Mouse (Mus musculus) intestine, embryonic 14.5 days (tissue): ENCODE results near the gene Cdk16. TPM values are rescaled to one million over a fixed set of nuclear protein-coding genes. Genes with fewer than 3 reads are reported as not detected.

Experiments
- ATAC-seq: fragments of 200-750 bp; cut with Nextera tagmentation; replicated peaks from 2 replicates; pipeline ENCODE4 v1.8.0; 2017; ENCODE audit warnings: low read depth, moderate number of reproducible peaks, moderate TSS enrichment, moderate library complexity; ENCODE audit not compliant: low FRiP score, low TSS enrichment
- DNase-seq: peaks from one replicate; pipeline ENCODE4 v3.0.0-alpha.2; 2018; ENCODE audit warnings: low spot score
- H3K27ac ChIP-seq: fragments of 300-500 bp; sonication (generic); 2 replicates; pipeline ENCODE4 v1.5.1; 2014; ENCODE audit warnings: low read depth, mild to moderate bottlenecking, control low read depth
- H3K27me3 ChIP-seq: fragments of 300-500 bp; sonication (generic); replicated peaks from 2 replicates; pipeline ENCODE4 v1.6.1; 2014; ENCODE audit warnings: low read length, control low read depth; ENCODE audit not compliant: control insufficient read depth, insufficient read depth
- H3K36me3 ChIP-seq: fragments of 300-500 bp; sonication (generic); 2 replicates; pipeline ENCODE4 v1.6.1; 2014; ENCODE audit warnings: low read length, control low read depth; ENCODE audit not compliant: control insufficient read depth, insufficient read depth
- H3K4me1 ChIP-seq: fragments of 300-500 bp; sonication (generic); replicated peaks from 2 replicates; pipeline ENCODE4 v1.6.1; 2014; ENCODE audit warnings: low read length, control low read depth, mixed read lengths; ENCODE audit not compliant: control insufficient read depth, insufficient read depth
- H3K4me2 ChIP-seq: fragments of 300-500 bp; sonication (generic); 2 replicates; pipeline ENCODE4 v1.6.1; 2014; ENCODE audit warnings: low read length
- H3K4me3 ChIP-seq: fragments of 300-500 bp; sonication (generic); 2 replicates; pipeline ENCODE4 v1.5.1; 2014; ENCODE audit warnings: low read depth, low read length, control low read depth, mixed read lengths
- H3K9ac ChIP-seq: fragments of 300-500 bp; sonication (generic); 2 replicates; pipeline ENCODE4 v1.6.1; 2014; ENCODE audit warnings: mild to moderate bottlenecking, low read length
- H3K9me3 ChIP-seq: fragments of 300-500 bp; sonication (generic); 2 replicates; pipeline ENCODE4 v1.6.1; 2016; ENCODE audit warnings: low read length, control low read depth; ENCODE audit not compliant: control insufficient read depth
- WGBS: fragments of 180-500 bp; shearing (Covaris S2); extraction: QIAGEN DNeasy Blood & Tissue Kit; methylation state at CpG from one replicate; pipeline ENCODE4 v1.1.7; 2014; 5-methylcytosine and 5-hydroxymethylcytosine counted together
- polyA plus RNA-seq: library from polyadenylated mRNA; unstranded; fragments of >200 nt; fragmentation: Nextera tagmentation; extraction: Ambion mirVana; gene quantifications from 2 replicates; pipeline ENCODE4 v1.2.1, GENCODE M21; 2014

Cdk16 gene
- polyA plus RNA-seq, result 74.6 and 81.6 TPM in 2 replicates

DNA sequence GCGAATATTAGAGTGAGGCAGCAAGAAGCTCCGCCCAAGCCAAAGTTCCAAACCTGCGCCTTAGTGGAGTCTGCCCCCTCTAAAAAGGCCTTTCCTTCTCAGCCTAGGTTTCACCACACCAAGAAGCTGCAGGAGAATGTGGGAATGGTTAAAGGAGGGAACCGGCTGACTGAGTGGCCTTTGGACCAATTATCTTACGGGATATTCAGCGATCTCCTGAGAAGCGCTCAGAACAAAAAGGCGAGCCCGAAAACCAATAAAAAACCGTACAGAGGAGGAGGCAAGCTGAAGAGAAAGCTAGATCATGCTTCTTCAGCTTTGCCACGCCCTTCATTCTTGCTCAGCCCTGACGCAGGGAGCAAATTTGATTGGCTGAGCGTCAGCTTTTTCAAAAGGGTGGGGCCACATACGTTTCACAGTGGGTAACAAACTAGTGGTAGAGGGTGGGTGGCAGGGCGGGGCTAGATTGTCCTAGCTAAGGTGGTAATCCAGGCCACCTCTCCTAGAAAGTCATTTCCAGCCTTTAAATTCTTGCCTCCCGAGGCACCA, at the start of gene Cdk16:
Cdk16 (plus strand) TSS at position 436 of the 549 bp plus-strand sequence.
- 16% methylated on average over 16 of the region's 16 CpGs for WGBS
- Histone ChIP-seq H3K36me3 (peaks cover 6% of the 10 kb centered on the region), H3K9me3 (no peaks in the 10 kb centered on the region), H3K9ac (peak within 1 kb of the TSS; percentile 80), H3K27ac (peak within 1 kb of the TSS; percentile 94), H3K27me3 (no peaks in the 10 kb centered on the region), H3K4me2 (peak within 1 kb of the TSS; percentile 68), H3K4me3 (peak within 1 kb of the TSS; percentile 60), H3K4me1 (no peaks in the 10 kb centered on the region; the same call in 1 of the 2 replicates)
- ATAC-seq (peak; percentile 92), DNase-seq (peak; percentile 73)

DNA sequence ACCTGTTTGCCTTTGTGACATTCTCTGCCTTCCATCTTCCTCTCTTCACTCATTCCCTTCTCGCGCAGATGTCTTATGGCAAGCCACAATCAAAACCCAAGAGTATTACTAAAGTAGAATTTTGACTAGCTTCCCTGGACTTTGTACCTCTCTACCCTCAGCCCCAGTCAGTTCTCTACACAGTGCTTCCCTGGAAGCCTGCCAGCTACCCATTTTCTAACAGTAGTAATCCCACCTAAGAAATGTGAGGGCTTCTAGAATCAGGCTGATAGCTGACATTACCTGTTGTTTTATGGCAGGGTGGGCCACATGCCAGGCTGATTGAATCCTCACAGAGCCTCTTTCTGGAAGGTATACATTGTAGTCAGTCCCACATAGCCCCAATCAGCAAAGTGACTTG, 49.6 kb upstream of the Cdk16 start:
- no peak overlapping the region for H3K4me2 ChIP-seq
- DNase-seq, result no peak
- H3K9me3 ChIP-seq, result no peaks in the 10 kb centered on the region
- no peaks in the 10 kb centered on the region for H3K27me3 ChIP-seq
- no peaks in the 10 kb centered on the region for H3K4me1 ChIP-seq
- H3K9ac ChIP-seq, result no peak overlapping the region
- H3K4me3 ChIP-seq, result no peak overlapping the region
- no peak overlapping the region for H3K27ac ChIP-seq
- 89% methylated on average over 2 of the region's 2 CpGs for WGBS
- ATAC-seq, result no peak
- peaks cover 47% of the 10 kb centered on the region for H3K36me3 ChIP-seq

DNA sequence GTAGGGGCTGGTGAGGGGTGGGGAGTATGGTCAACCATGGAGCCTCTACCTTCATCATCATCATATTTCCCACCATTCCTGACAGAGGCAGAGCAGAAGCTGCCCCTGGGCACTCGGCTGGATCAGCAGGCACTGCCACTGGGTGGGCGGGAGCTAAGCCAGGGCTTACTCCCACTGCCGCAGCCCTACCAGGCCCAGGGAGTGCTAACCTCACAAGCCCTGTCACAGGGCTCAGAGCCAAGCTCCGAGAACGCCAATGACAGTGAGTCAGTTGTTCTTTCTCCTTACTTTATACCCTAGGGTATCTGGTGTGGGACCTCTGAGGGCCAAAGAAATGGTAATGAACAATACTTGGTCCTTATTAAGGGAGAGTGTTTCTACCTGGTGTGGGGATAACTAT, 43.0 kb upstream of the Cdk16 start:
- Histone ChIP-seq H3K4me2 (no peak overlapping the region), H3K27me3 (no peaks in the 10 kb centered on the region), H3K4me1 (no peaks in the 10 kb centered on the region), H3K9me3 (no peaks in the 10 kb centered on the region), H3K36me3 (peaks cover 51% of the 10 kb centered on the region), H3K4me3 (no peak overlapping the region), H3K9ac (no peak overlapping the region), H3K27ac (no peak overlapping the region)
- no peak for DNase-seq
- no peak for ATAC-seq
- WGBS, result 81% methylated on average over 5 of the region's 5 CpGs

DNA sequence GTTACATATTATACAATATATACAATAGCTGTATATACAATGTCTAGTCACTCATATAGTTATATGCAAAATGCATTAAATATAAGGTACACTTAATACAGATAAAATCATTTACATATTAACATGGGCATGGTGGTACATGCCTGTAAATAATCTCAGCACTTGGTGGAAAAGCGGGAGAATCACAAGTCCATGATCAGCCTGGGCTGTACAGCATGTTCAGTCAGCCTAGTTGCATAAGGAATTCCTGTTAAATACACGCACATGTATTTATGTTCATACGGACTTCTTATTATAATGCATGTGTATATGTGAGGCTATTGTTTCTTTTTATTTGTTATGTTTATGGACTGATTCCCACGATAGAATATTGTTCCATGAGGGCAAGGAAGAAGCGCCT, 30.2 kb upstream of the Cdk16 start:
- no peak for DNase-seq
- ATAC-seq, result peak; percentile 7; the same call in 1 of the 2 replicates
- 29% methylated on average over 5 of the region's 5 CpGs for WGBS

DNA sequence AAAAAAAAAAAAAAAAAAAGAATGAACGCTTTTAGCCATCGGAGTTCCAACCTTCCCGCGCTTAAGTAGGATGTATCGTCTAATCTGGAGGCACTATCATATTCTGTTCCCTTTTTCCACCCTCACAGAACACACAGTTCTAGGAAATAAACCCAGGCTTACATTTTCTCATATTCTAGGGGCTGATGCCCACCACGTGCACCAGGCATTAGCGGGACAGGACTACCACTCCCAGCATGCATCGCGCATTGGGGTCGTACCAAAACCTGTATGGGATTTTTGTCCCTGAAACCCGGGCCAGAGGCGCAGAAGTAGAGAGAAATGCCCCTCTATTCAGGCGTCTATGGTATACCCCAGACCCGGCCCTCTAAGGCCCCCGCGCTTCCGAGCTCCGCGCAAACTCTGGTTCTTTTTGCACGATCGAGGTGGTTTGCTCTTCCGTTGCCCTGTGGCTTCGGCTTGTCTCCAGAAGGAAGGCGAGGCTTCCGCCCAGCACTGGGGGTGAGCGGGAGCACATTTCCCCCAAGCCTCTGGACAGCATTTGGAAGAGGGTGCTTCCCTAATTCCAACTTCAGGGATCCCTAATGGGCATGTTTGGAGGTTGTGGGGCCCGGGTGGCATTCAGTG, 29.6 kb upstream of the Cdk16 start, which contains the start of gene Uba1:
Uba1 (plus strand) TSS at position 301 of the 627 bp plus-strand sequence.
- Histone ChIP-seq H3K27me3 (no peaks in the 10 kb centered on the region), H3K9ac (peak within 1 kb of the TSS; percentile 42), H3K4me3 (peak within 1 kb of the TSS; percentile 49), H3K4me1 (no peaks in the 10 kb centered on the region), H3K4me2 (peak within 1 kb of the TSS; percentile 61), H3K27ac (peak within 1 kb of the TSS; percentile 54), H3K9me3 (no peaks in the 10 kb centered on the region), H3K36me3 (no peaks in the 10 kb centered on the region)
- 16% methylated on average over 27 of the region's 27 CpGs for WGBS
- DNase-seq (peak; percentile 75), ATAC-seq (peak; percentile 84)

More for the DNA sequence above, 30.2 kb upstream of the Cdk16 start:
- Histone ChIP-seq H3K27ac (no peak overlapping the region), H3K4me1 (no peaks in the 10 kb centered on the region), H3K4me3 (peak overlapping the region; percentile 49), H3K9ac (no peak overlapping the region), H3K4me2 (peak overlapping the region; percentile 61), H3K9me3 (no peaks in the 10 kb centered on the region), H3K36me3 (no peaks in the 10 kb centered on the region), H3K27me3 (no peaks in the 10 kb centered on the region)

DNA sequence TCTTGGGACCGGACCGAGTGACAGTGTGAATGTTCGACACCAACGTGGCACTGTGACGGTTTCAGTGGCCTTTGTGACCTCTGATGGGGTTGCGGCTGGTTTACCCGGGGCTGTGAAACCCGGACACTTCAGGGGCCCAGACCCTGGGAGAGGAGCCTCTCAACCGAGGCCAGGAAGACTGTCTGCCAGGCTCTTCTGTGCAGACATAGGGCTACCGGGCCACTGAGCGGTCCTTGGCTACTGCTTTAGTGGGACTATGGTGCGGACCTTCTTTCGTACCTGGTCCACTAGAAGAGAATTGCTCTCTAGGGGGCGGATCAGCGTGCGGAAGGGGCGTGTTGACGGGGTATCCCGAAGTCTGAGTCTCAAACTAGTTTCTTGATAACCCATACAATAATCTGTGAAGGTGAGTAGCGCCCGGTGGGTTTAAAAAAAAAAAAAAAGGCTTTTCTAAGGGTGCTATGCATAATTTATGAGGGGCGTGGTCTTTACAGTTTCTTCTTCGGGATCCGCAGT, 28.8 kb upstream of the Cdk16 start:
- Histone ChIP-seq H3K4me2 (peak overlapping the region; percentile 61), H3K9ac (peak overlapping the region; percentile 42), H3K27me3 (no peaks in the 10 kb centered on the region), H3K27ac (no peak overlapping the region), H3K36me3 (no peaks in the 10 kb centered on the region), H3K4me1 (no peaks in the 10 kb centered on the region; the same call in 1 of the 2 replicates), H3K9me3 (no peaks in the 10 kb centered on the region), H3K4me3 (peak overlapping the region; percentile 49)
- WGBS, result 12% methylated on average over 23 of the region's 24 CpGs
- DNase-seq (peak; percentile 62), ATAC-seq (no peak)

DNA sequence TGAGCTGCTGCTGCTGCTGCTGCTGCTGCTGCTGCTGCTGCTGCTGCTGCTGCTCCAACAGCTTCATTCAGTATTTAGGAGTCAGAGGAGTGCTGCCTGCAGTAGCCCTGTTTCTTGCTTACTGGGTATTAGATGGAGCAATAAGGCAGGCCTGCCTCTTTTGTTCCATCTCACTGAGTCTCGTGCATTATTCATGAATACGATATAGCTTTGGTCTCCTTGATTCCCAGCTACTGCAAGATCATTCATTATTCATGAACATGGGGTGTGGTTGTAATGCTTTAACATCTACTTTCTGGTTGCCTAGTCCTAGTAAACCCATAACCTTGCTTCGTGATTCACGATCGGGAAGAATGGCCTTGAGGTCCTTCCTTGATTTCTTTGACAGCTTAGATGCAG, 25.4 kb upstream of the Cdk16 start:
- WGBS, result 24% methylated on average over 5 of the region's 5 CpGs
- Histone ChIP-seq H3K4me3 (peak overlapping the region; percentile 61; the same call in 1 of the 2 replicates), H3K27me3 (no peaks in the 10 kb centered on the region), H3K9me3 (no peaks in the 10 kb centered on the region), H3K4me2 (no peak overlapping the region), H3K9ac (no peak overlapping the region), H3K27ac (no peak overlapping the region), H3K4me1 (peaks cover 3% of the 10 kb centered on the region; the same call in 1 of the 2 replicates), H3K36me3 (0 out of 2 replicates have a peak, but pooled peaks cover 2% of the 10 kb centered on the region)
- ATAC-seq (no peak), DNase-seq (no peak)

DNA sequence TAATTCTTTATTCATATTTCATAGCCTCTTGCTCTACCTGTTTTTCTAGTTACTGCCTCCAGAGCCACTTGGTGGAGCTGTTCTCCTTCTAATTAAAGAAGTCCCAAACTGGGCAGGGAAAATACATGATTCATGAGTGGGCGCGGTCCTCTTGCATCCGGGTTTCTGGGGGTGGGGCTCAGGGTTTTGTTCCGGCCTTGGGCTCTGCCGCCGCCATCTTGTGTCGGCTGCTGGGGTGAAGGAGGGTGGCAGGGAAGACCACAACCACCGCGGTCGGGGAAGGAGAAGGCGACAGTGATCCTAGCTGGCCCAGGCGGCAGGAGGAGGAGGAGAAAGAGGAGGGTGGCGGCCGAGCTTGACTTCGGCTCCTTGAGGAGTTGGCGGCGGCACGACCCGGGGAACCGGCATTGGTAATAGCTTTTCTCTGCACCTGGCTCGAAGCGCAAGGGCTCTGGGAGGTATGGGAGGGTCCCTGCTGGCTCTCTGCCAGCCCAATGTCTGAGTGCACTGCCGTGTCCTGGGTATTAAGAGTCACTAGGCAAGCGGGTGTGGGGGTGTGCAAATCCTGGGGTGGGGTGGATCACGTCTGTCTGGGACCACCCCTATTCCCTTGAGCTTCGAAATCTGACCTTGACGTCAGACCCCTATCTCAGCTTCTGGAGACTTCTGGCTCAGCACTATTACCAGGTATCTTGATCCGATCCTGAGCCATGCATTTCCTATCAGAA, 24.9 kb upstream of the Cdk16 start:
- Histone ChIP-seq H3K9me3 (no peaks in the 10 kb centered on the region), H3K4me2 (peak overlapping the region; percentile 59), H3K27ac (peak overlapping the region; percentile 67; the same call in 1 of the 2 replicates), H3K4me1 (peaks cover 3% of the 10 kb centered on the region; the same call in 1 of the 2 replicates), H3K27me3 (no peaks in the 10 kb centered on the region), H3K36me3 (peaks cover 7% of the 10 kb centered on the region; the same call in 1 of the 2 replicates), H3K9ac (peak overlapping the region; percentile 73), H3K4me3 (peak overlapping the region; percentile 61)
- WGBS, result 15% methylated on average over 26 of the region's 28 CpGs
- ATAC-seq, result peak; percentile 82
- DNase-seq, result peak; percentile 86
